Mouse (Mus musculus) thymus, postnatal 25 days (tissue): ENCODE measurements at regions not wholly inside any gene's neighbourhood (a gene's known extent, or its start where the extent isn't known, plus 50 kb on each side); places are given as distances from the start of the nearest gene placed in this dataset.
A peak's percentile ranks its signal among the peaks of the same experiment; 100 is the strongest.

Source experiments
- DNase-seq: peaks from one replicate; pipeline ENCODE4 v3.0.0; 2022

- peak; percentile 16 for DNase-seq
Observed at GRCm38 (mm10) chr16:77166722-77167121, 153.2 kb downstream of the Usp25 start.

DNA sequence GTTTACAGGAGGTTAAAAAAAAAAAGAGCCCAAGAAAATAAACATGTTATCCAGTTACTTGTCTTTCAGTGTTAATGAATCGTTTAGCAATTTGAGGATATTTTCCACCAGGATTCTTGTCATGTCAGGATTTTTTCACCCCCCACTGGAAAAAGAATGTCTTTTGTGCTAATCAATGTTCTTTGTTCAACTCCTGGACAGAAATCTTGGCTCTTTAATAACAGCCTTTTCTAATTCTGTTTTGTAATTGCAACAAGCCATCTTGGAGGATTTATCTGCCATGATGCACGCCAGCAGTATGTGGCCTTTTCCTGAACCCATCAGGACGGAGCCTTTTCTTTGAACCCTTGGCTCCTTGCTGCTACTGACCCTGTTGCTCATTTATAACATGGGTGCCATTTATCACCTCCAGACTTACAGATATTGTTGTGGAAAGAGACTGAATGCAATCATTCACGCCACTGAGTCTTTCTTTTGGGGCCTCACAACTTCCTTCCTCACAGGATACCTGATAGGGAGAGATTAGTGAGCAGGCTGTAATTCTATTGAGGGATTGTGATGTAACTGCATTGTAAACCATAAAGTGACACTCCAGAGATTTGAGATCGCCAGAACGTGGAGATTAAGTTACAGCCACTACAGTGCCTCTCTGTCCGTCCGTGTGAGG is 159.7 kb downstream of the Usp25 start:
- DNase-seq: no peak

DNA sequence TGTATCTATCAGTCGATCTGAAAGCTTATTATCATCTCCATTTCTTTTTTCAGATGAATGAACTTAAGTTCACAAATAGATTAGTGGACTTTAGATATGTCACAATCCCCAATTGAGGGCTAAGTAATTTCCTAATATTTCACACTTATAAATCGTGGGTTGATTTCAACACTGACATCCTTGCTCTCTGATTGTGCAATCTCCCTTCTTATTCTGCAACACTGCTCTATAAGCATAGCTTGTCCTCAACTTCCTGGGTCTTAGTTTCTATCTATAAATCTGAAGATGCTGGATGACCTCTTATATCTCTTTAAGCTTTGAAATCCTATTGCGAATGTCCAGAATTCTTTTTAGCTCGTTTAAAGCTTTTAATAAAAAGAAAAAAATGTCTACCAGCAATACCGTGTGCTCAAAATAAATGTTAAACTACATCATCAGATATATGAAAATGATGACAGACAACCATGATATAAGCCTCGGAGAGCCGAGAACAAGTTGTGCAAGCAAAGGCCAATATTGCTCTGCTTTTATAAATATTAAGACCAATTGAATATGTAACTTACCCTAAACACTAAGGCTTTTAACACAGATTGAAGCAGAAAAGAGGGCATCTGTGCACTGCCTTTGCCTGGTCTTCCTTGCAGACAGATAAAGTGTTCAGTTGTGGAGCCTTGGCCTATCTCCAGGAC is 161.4 kb downstream of the Usp25 start:
- DNase-seq: no peak

- no peak for DNase-seq
Observed at GRCm38 (mm10) chr16:77180990-77181389, 167.5 kb downstream of the Usp25 start.
